Mouse (Mus musculus) gastrocnemius, adult 8-10 months (tissue): ENCODE results near the gene Cbfa2t2. TPM values are rescaled to one million over a fixed set of nuclear protein-coding genes. Genes with fewer than 3 reads are reported as not detected.

Experiments used
- DNase-seq, 2 experiments: peaks; one replicate each; pipeline ENCODE4 v3.0.0; 2022; ENCODE audit warnings: low spot score in 2 of 2
- total RNA-seq, 4 experiments: library from RNA; stranded (reverse); gene quantifications; 2 replicates each; pipeline ENCODE4 v1.2.4; 2022

The Cbfa2t2 gene
- total RNA-seq, 4 experiments from 2014 or later, result 12.7 to 14.8 (median 13.5) TPM

DNA sequence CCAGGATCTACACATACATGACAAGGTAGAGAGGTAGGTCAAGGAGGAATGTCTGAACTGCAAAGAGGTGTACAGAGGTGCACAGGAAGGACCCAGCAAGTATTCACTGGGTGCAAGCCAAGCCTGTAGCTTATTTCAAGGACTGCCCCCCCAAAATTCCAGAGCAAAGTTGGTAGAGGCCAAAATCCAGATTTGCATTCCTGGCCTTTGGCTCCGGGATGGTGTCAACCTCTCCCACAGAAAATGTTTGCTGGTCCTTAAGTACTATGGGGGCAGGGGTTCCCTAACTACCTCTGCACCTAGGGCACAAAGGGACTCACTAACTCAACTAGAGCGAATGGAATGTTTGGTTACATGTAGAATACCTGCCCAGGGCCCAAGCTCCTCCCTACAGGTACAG, 131.5 kb downstream of the Cbfa2t2 start:
- no peak for DNase-seq

DNA sequence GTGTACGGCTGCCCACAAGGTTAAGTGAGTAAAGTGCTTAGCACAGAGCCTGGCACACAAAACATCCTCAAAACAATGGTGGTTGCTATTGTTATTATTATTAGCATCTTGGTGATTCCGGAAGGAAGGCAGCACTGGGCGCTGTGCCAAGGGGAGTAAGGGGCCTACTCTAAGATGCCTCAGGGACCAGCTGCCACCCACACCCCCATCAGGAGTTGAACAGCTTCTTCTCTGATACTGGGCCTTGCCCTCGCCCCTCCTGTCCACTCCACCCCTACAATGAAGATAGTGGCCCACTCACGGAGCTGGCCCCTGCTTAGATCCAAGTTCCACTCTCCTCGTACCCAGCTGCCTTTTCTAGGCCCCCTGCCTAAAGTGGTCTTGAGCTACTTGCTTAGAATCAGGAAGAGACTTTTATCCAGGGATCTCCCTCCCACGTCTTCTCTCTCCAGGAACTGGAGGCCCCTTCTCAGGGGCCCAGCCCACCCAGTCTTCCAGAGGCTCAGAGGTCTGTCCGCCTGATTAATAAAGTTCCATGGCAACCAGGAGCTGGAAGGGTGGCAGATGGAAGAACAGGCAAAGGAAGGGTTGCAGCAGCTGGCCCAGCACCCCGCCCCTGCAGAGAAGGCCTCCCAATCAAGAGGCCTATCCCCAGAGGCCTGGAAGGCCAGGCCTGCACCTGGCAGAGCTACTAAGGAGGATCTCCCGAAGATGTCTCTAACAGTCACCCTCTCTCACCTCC, 132.2 kb downstream of the Cbfa2t2 start:
- DNase-seq, result no peak

DNA sequence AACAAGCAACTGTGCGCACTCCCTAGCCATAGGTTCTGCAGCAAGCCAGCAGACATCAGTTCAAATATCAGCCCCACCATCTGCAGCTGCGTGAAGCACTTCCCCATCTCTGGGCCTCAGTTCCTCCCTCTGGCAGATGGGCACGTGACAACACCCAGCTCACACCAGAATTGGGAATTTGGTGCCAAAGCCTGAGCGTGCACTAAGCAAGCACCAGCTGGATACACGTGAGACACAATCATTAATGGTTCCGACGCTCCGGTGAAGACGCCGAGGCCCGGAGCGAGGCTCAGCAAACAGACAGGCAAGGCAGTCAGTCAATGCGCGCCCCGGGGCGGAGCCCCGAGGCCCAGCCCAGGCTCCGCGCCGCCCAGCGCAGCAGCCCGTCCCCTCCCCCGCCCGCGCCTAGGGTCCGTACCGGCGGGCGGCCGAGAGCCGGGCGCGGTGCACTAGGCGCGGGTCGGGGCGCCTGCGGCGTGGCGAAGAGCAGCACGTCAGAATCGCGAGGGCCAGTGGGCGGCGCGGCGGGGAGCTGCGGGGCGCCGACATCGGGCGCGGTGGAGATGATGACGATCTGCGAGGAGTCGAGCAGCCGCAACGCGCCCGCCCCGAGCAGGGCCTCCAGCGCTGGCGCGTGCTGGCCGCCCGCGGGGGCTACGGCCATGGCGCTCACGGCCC, 132.9 kb downstream of the Cbfa2t2 start:
- peak in 1 of 2 experiments; percentile 18 for DNase-seq

DNA sequence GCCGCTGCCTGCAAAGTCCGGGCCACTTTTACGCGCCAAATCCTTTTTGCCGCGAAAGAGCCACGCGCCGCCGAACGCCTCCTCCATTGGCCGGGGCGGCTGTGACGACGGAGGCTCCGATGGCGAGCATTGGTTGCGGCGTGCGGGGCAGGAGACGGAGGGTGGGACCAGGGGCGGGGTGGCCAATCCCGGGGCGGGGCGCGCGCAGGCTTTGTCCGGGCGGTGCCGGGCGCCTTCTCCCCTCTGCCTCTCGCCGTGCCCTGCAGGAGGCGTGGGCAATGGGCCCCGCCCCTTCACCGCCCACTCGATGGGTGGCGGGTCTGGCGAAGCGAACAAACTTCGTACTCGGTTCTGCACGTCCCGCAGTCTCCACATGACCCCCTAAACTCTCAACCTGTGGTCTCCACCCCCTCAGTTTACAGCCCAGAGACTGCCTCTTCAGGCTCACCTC, 133.6 kb downstream of the Cbfa2t2 start, which contains the start of gene E2f1:
Gene E2f1, minus strand, starts transcription at position 57 of the 451 bp plus-strand sequence.
- peak; percentile 82 to 87 for DNase-seq

DNA sequence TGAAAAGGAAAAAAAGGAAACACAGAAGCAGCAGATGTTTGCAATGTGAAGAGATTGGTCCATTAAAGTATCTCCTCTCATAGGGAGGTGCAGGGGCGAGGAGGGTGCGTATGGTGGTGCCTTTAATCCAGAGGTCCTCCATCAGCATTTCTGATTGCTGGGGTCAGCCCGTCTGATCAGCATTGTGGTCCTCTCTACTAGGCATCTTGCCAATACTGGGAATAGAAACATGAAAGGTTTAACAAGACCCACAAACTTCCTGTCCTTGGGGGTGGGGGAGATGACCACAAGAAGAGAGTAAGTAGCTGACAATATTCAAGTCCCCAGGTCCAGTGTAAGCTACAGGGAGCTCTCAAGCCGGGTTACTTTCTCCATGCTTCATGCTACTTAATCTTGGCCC, 134.4 kb downstream of the Cbfa2t2 start:
- no peak for DNase-seq

DNA sequence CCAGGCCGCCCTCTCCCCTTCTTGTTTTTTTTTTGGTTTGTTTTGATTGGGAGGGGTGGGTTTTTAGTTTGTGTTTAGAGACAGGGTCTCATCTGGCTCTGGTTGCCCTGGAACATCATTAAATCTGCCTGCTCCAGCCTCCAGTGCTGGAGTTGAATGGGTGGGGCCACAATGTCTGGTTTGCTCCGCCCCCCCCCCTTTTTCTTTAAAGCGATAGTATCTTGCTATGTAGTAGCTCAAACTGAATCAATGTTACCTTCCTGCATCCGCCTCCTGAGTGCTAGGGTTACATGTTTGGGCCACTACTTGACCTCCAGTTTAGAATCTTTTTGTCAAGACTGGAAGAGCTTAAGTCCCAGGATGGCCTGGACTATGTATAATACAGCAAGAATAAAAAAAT, 135.0 kb downstream of the Cbfa2t2 start:
- DNase-seq, result no peak

DNA sequence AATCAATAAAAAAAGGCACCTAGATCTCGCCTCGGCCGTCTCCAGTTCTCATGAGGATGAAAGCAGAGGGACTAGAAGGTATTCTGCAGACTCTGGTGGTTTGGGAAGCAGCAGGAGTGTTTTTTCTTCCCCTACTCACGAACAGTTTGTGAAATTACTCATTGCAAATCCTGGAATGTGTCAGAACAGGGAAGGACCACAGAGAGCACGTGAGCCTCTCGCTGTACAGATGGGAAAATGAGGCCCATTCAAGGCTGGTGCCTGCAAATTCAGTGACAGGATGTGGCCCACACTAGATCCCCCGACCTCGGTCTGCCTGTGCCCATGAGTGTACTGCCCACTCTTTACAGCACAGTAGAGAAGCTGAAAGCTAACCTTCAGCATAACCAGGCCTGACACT, 135.7 kb downstream of the Cbfa2t2 start:
- no peak for DNase-seq

DNA sequence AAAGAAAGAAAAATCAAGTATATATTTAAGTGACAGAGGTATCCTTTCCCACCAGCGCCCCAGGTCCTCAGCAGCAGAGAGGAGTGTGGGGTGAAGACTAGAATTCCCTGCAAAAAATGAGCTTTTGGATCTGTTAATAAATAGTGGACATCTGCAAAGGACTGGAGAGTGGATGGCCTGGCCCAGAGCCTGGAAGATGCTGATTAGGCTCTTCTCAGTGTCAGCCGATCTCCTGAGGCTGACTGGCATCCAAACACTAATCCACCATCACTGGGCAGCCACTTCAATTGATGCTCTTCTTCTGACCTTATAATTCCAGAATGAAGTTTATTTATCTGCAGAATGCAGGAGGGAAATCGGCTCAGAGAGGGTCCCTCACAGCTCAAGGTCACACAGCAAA, 136.7 kb downstream of the Cbfa2t2 start:
- no peak for DNase-seq

DNA sequence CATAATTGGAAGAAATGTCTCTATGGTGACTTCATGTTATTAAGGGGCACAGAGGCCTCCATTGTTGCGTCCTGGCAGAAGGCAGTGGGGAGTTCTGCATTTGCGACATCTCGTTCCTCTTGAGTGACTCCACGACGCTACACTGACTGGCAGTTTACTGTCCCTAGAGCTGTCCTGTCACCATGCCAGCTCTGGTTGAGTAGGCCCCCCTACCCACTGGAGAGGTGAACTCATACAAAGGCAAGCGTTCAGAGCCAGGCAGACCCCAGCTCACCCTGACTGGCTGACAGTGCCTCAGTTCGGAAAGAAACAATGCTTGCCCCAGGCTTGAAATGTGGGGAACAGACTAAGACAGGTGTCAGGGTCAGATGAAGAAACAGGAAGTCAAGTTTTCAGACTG, 138.0 kb downstream of the Cbfa2t2 start:
- DNase-seq, result no peak

DNA sequence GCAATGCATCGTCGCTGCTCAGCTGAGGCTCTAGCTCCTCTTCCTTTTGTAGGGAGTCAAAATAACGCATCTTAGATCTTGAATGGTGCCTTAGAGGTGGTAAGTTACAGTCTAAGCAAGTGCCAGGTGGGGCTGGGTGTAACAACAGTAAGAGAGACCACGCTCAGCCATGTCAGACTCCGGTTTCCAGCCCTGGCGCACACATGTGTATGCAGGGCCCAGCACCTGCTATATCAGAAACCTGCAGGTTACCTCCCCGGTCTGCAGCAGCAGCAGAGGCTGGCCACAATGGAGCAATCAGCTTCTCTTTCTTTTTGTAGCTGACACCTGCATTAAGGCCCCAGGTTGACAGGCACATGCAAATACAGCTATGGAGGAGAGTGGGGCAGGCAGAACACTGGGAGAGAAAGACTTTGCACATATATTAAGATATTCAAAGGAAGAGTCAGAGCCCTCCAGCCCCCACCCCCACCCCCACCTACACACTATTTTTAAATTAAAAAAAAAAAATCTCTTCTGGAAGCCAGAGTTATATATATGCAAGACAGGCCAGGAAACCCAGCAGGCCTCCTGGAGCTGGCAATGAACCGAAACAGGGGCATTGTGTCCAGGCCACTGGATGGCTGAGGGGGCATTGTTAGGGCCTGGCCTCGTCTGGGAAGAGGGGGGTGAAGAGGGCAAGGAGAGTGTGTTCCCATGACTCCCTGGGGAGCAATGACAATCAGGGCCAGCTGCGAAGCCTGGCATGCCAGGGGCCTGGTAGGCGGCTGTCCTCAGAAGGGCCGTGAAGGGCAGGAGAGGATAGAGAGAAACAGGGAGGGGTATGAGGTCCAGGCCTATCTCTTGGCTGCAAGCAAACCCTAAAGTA, 140.8 kb downstream of the Cbfa2t2 start:
- DNase-seq, result no peak

DNA sequence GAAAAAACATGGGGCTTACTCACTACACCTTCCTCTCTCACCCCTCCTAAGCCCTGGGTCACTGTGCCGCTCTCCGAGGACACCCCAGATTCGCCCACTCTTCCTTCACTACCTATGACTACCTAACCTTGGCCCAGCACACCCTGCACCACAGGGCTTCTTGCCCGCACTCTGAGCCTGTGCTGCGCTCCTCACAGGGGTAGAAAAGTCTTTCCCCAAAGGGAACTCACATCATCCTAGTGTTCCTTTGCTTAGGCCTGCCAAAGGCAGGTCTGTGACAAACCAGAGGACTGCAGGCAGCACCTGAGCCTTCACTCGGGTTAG, 141.4 kb downstream of the Cbfa2t2 start:
- DNase-seq, result no peak

DNA sequence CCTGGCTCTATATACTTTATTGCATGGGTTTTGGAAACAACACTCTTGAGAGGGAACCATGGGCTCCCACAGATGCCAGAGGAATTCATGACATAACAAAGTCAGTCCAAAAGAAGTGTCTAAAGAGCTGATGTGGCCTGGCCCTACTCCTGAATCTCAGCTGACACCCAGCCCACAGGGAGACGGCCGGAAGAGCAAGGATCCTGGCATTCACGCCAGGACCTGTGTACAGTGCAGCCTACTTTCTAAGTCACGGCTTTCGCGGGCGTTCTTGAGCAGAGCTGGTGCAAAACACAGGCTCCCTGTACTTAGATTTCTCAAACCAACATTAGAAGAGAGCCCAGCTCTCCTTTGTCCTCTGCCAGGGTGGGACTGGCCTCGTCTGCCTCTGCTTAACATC, 144.3 kb downstream of the Cbfa2t2 start:
- peak; percentile 46 to 61 for DNase-seq

DNA sequence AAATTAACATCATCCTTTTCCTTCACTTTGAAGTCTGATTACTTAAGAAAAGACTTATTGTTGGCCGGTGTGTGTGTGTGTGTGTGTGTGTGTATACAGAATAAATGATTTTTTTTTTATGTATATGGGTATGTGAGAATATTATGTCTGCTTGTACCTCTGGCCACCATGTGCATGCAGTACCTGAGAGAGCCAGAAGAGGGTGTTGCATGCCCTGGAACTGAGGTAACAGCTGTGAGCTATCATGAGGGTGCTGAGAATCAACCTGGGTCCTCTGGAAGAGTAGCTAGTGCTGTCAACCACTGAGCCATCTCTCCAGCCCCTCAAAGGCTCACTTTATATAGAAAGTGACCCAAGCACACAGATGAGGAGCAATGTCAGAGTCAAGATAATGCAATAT, 145.1 kb downstream of the Cbfa2t2 start:
- DNase-seq, result no peak

DNA sequence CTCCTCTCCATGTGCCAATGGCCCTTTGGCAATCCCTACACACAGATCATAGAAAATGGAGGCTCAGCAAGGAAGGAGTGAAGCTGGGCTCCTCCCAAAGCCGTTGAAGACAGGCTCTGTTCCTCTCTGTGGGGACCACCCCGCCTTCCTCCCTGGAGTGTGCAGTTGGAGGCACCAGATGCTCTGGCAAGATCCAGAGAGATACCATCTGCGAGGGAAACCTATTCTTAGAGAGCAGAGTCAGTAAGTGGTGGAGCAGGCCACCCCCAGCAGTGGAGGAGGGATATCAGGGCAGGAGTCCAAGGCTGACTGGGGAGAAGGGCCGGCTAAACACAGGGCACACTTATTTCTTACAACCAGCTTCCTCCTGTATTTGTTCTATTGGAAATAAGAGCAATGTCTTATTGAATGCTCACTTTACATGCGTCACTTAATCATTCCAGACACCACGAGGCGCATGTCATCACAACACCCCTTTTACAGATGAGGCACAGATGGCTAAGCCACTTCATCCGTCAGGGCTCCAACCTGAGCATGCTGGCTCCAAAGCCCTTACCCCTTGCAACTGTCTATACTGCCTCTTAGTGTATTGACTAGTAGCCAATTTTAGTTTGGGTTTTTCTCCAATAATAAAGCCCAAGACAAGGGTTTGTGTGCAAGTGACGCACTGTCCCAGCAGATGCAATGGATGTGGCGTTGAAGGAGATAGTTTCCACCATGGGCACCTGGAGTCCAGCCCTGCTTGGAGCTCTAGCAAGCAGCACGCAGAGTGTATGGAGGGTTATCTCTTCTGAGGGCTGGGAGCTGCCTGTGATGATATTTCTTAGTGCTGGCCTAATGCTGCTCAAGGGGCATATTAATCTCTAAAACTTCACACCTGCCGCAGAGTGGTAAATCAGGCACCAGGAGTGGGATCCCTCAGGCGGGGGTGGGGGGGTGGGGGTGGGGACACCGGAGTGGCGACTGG, 147.9 kb downstream of the Cbfa2t2 start:
- no peak for DNase-seq

DNA sequence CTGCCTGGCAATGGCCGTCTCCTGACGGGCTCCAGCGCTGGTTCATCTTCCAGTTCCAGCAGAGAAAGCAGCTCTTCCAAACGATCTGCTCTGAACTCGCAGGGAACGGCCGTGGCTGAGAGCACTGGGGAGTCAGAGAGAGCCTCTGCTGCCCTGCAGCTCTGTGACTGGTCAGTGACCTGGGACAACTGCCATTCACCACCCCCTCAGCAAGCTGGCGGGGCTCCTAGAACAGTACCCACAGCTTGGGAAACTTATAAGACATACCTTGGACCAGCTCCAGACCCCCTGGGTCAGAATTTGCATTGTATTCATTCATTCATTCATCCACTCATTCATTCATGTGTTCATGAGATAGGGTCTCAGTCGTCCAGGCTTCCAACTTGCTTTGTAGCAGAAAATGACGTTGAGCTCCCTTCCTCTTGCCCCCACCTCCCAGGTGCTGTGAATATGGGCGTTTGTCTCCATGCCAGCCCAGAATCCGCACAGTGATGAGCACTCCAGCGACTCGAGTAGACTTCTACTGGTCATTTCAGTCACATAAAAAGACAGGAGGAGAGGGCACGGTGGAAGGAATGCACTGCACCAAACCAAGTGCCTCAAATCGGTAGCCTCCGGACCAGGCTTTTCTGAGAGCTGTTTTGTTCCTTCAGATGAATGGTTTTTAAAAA, 148.8 kb downstream of the Cbfa2t2 start:
- DNase-seq, result no peak

DNA sequence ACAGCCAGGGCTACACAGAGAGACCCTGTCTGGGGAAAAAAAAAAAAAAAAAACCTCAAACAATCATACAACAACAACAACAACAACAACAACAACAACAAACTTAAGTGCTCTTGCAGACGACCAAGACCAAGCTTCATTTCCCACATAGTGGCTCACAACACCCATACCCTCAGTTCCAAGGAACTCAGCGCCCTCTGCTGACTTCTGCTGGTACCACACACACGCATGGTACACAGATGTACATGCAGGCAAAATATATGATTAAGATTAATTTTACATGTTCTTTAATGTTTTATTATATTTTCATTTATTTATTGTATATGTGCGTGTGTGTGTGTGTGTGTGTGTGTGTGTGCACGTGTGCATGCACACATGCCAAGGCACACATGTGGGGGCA, 150.1 kb downstream of the Cbfa2t2 start:
- DNase-seq, result no peak
